Mouse (Mus musculus): ENCODE measurements around the gene Trmt10a. TPM values are rescaled to one million over a fixed set of nuclear protein-coding genes. Genes with fewer than 3 reads are reported as not detected.
A peak's percentile ranks its signal among the peaks of the same experiment; 100 is the strongest.

The Trmt10a gene
- 9.7 and 10.9 TPM in 2 replicates for polyA plus RNA-seq (2015; fragmentation: Nextera tagmentation; extraction: Ambion mirVana)

DNA sequence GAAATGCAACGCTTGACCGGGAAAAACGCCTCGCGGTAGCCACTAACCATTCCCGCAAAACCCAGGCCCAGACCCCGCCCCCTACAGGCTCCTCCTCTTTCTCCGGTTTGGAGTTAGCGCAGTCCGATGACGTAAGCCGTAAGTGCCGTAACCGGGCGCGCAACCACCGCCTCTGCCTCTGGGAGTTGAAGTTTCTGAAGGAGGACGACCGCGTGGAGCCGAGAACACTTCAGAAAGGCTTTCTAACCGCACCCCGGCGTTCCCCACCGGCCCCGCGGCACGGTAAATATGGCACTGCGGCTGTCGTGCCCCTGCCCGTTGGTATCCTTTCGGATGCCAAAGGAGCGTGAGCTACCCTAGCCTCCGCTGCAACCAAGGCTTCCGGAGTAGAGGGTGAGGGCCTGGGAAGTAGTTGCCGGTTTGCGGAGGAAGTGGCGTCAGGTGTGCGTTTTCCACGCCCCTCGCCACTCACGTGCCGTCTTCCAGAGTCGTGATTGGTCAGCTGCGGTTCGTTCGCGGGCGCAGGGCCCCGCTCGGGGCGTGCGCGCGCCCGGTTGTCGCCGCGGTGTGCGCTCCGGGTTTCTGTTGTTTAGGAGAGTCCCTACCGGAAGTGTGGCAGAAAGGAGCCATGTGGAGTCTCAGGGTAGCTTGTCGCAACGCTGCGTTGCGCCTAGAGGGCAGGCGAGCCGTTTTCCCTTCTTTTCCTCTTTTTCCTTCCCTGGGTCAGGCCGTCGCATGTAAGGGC lies at the start of gene Trmt10a:
Gene Trmt10a, plus strand, starts transcription at position 134 of the 745 bp plus-strand sequence.
- Histone ChIP-seq H3K27ac (peak within 1 kb of the TSS; percentile 100), H3K4me2 (peak within 1 kb of the TSS; percentile 66), H3K9me3 (no peaks in the 10 kb centered on the region), H3K4me1 (no peaks in the 10 kb centered on the region), H3K9ac (peak within 1 kb of the TSS; percentile 73), H3K27me3 (replicated peaks) (no peaks in the 10 kb centered on the region), H3K36me3 (no peaks in the 10 kb centered on the region; the same call in 1 of the 2 replicates), H3K4me3 (replicated peaks) (peak within 1 kb of the TSS; percentile 72)
- WGBS = under 1% methylated on average over 70 of the region's 70 CpGs
- peak; percentile 98 for ATAC-seq (ENCODE audit: insufficient read depth, low FRiP score, low read depth)

DNA sequence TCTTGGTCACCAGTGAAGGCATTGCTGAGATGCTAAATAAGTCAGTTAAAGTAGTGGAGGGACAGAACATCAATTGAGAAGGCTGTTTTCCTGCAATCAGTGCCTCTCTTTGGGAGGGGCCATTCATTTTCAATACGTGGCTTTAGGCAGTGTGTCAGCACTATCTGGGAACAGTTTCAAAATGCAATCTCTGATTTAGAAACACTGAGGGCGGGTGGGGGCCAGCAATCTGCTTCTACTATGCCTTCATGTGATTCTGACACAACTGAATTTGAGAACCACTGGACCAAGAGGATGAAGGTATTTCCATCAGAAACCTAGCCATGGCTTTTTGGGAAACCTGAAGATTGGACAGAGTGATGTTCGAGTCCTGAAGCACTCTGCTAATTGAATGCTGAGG lies 47.9 kb upstream of the Trmt10a start:
- Histone ChIP-seq H3K36me3 (no peaks in the 10 kb centered on the region), H3K9me3 (no peaks in the 10 kb centered on the region), H3K27ac (no peak overlapping the region), H3K4me1 (no peaks in the 10 kb centered on the region), H3K27me3 (replicated peaks) (no peaks in the 10 kb centered on the region), H3K9ac (no peak overlapping the region), H3K4me2 (no peak overlapping the region), H3K4me3 (replicated peaks) (no peak overlapping the region)
- WGBS = 62% methylated on average over 3 of the region's 3 CpGs
- ATAC-seq (ENCODE audit: insufficient read depth, low FRiP score, low read depth) = no peak

DNA sequence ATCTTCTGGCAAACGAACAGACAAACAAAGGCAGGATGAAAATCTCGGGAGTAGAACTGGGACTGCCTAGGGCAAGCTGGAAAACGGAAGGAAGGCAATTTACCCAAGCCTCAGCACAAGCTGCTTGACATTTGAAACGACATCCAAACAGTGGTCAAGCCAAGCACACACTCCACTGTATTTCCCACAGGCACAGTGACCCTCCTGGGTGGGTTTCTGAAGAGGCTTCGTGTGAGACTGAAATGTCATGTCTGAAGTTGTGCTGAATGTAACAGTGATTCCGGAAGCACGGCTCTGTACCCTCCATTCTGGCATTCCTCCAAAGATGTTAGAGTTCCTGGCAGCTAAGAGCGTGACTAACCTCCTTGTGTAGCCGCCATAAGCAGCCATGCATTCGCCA lies 47.5 kb upstream of the Trmt10a start:
- Histone ChIP-seq H3K9ac (no peak overlapping the region), H3K27ac (no peak overlapping the region), H3K27me3 (replicated peaks) (no peaks in the 10 kb centered on the region), H3K4me2 (no peak overlapping the region), H3K4me1 (no peaks in the 10 kb centered on the region), H3K4me3 (replicated peaks) (no peak overlapping the region), H3K9me3 (no peaks in the 10 kb centered on the region), H3K36me3 (no peaks in the 10 kb centered on the region)
- ATAC-seq (ENCODE audit: insufficient read depth, low FRiP score, low read depth) = no peak
- 67% methylated on average over 10 of the region's 10 CpGs for WGBS

DNA sequence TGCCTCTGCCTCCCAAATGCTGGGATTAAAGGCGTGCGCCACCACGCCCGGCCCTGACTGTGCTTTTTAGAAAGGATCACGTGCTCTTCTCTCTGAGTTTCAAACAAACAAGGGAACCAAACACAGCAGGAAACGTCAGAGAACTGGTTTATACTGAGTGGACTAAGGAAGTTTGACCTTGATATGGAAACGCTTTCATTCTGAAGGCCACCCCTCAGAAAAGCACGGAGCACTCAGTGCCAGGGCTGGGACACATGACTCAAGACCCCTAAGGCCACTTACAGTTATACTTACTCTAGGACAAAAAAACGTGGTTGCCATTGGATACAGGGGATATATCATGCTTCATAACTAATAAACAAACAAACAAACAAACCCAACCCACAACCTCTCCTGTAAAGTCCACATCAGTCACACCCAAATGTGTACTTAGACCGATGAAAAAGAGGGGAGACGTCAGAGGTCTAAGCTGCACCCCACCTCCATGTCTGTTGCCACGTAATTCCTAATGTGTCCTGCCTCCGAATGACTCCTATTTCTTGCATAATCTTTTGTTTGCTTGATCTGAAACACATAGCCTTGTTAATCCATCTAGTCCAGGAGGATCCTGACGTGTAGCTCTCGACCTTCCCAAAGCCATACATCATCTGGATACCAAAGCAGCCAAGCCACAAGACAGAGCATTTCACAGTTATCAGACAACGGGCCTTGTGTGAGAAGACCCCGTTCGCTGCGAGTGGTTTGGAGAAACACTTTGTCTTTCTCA lies 46.8 kb upstream of the Trmt10a start:
- no peaks in the 10 kb centered on the region for H3K36me3 ChIP-seq
- no peak for ATAC-seq (ENCODE audit: insufficient read depth, low FRiP score, low read depth)
- 76% methylated on average over 19 of the region's 19 CpGs for WGBS
- H3K4me3 ChIP-seq (replicated peaks) = no peak overlapping the region
- H3K9me3 ChIP-seq = no peaks in the 10 kb centered on the region
- H3K4me2 ChIP-seq = no peak overlapping the region
- H3K27me3 ChIP-seq (replicated peaks) = no peaks in the 10 kb centered on the region
- no peaks in the 10 kb centered on the region for H3K4me1 ChIP-seq
- no peak overlapping the region for H3K9ac ChIP-seq
- no peak overlapping the region for H3K27ac ChIP-seq

DNA sequence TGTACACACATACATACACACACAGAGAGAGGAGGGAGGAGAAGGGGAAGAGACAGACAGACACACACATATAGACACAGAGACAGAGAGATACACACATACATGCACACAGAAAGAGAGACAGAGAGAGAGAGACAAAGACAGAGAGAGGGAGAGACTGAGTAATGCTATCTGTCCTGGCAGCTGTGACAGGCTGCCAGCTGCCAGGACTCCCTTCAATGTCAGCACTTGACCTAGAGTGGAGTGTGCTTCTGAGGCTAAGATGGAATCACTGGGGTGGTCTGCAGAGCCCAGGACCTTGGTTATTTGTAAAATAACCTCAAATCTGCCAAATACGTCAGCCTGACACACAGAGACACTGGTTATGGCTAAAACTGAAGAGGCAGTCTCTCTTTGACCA lies 45.5 kb upstream of the Trmt10a start:
- WGBS = 66% methylated on average over 1 of the region's 1 CpGs
- Histone ChIP-seq H3K4me3 (replicated peaks) (no peak overlapping the region), H3K9me3 (no peaks in the 10 kb centered on the region), H3K36me3 (no peaks in the 10 kb centered on the region), H3K4me1 (no peaks in the 10 kb centered on the region), H3K4me2 (no peak overlapping the region), H3K9ac (no peak overlapping the region), H3K27me3 (replicated peaks) (no peaks in the 10 kb centered on the region), H3K27ac (no peak overlapping the region)
- peak; percentile 39 for ATAC-seq (ENCODE audit: insufficient read depth, low FRiP score, low read depth)

DNA sequence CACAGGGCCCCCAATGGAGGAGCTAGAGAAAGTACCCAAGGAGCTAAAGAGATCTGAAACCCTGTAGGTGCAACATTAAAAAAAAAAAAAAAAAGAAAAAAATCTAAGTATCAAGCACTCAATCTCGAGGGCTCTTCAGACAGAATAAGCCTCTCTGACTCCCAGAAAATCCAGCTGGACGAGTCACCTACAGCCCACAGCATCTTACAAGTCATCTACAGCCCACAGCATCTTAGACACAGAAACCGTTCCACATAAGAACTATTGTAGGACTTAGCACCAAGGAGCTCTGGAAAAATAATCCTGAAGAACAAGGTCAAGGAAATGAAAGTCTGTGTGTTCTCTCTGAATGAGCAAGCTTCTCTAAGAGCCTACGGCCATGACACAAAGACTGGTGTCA lies 41.3 kb upstream of the Trmt10a start:
- no peaks in the 10 kb centered on the region; the same call in 1 of the 2 replicates for H3K9me3 ChIP-seq
- H3K27me3 ChIP-seq (replicated peaks) = no peaks in the 10 kb centered on the region
- WGBS = 88% methylated on average over 4 of the region's 4 CpGs
- ATAC-seq (ENCODE audit: insufficient read depth, low FRiP score, low read depth) = no peak
- H3K9ac ChIP-seq = no peak overlapping the region
- H3K4me2 ChIP-seq = no peak overlapping the region
- no peaks in the 10 kb centered on the region for H3K36me3 ChIP-seq
- H3K4me1 ChIP-seq = no peaks in the 10 kb centered on the region
- no peak overlapping the region for H3K4me3 ChIP-seq (replicated peaks)
- H3K27ac ChIP-seq = no peak overlapping the region

DNA sequence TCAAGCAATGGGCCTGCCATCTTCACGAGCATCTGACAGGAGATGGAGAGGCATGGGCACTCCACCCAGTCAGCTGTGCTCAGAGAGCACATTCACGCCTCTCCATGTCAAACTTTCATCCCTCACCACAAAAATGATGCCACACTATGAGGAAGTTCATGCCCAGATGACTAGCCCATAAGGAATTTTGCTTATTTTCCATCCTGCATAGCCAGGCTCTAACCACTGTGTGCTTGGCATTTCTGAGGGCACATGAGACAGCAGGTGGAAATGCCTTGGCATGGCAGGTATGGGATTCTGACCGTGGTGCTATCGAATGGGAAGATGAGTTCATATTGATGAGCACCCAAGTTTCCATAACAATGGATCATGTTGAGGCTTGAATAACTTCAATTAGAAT lies 39.6 kb upstream of the Trmt10a start:
- Histone ChIP-seq H3K4me1 (no peaks in the 10 kb centered on the region), H3K9ac (no peak overlapping the region), H3K4me2 (no peak overlapping the region), H3K27ac (no peak overlapping the region), H3K4me3 (replicated peaks) (no peak overlapping the region), H3K9me3 (no peaks in the 10 kb centered on the region; the same call in 1 of the 2 replicates), H3K27me3 (replicated peaks) (no peaks in the 10 kb centered on the region), H3K36me3 (no peaks in the 10 kb centered on the region)
- 89% methylated on average over 4 of the region's 4 CpGs for WGBS
- ATAC-seq (ENCODE audit: insufficient read depth, low FRiP score, low read depth) = no peak

DNA sequence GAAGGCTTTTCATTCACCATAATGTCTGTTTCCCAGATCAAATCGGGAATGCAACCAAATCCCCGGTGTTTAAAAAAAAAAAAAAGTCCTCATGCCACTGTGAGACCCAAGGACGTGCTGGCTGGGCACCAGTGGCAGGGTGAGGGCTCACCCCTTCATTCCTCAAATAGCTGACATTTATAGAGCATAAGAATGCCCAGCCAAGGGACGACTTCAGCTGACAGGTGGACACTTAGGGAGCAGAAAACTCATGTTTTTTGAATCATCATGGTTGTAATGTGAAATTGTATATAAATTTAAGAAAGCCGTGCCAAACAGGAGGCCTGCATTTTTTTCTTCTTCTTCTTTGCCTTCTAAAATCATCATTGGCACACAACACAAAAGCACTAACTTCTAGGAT lies 38.2 kb upstream of the Trmt10a start:
- Histone ChIP-seq H3K27ac (no peak overlapping the region), H3K4me3 (replicated peaks) (no peak overlapping the region), H3K9me3 (no peaks in the 10 kb centered on the region; the same call in 1 of the 2 replicates), H3K4me1 (no peaks in the 10 kb centered on the region), H3K4me2 (no peak overlapping the region), H3K27me3 (replicated peaks) (no peaks in the 10 kb centered on the region), H3K36me3 (no peaks in the 10 kb centered on the region), H3K9ac (no peak overlapping the region)
- WGBS = 73% methylated on average over 5 of the region's 5 CpGs
- ATAC-seq (ENCODE audit: insufficient read depth, low FRiP score, low read depth) = no peak

DNA sequence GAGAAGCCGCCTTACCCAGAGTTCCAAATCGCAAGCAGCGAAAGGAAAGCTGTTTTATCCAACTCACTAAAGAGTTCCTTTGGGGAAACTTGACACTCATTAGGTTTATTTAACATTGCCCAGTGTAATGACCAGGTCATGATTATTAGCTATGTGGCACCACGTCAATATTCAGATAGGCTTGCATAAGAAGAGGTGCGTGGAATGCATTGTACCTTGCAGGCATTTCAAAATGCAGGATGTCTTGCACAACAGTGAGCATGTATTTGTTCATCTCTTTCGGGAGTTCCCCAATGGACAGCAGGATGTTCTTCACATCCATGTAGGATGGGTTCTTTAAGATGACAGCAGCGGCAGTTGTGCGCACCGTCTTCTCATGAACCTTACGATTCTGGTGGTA lies 36.4 kb upstream of the Trmt10a start:
- Histone ChIP-seq H3K4me1 (no peaks in the 10 kb centered on the region), H3K27me3 (replicated peaks) (no peaks in the 10 kb centered on the region), H3K9ac (no peak overlapping the region), H3K4me3 (replicated peaks) (no peak overlapping the region), H3K9me3 (no peaks in the 10 kb centered on the region; the same call in 1 of the 2 replicates), H3K36me3 (no peaks in the 10 kb centered on the region), H3K27ac (no peak overlapping the region), H3K4me2 (no peak overlapping the region)
- 88% methylated on average over 10 of the region's 10 CpGs for WGBS
- no peak for ATAC-seq (ENCODE audit: insufficient read depth, low FRiP score, low read depth)

DNA sequence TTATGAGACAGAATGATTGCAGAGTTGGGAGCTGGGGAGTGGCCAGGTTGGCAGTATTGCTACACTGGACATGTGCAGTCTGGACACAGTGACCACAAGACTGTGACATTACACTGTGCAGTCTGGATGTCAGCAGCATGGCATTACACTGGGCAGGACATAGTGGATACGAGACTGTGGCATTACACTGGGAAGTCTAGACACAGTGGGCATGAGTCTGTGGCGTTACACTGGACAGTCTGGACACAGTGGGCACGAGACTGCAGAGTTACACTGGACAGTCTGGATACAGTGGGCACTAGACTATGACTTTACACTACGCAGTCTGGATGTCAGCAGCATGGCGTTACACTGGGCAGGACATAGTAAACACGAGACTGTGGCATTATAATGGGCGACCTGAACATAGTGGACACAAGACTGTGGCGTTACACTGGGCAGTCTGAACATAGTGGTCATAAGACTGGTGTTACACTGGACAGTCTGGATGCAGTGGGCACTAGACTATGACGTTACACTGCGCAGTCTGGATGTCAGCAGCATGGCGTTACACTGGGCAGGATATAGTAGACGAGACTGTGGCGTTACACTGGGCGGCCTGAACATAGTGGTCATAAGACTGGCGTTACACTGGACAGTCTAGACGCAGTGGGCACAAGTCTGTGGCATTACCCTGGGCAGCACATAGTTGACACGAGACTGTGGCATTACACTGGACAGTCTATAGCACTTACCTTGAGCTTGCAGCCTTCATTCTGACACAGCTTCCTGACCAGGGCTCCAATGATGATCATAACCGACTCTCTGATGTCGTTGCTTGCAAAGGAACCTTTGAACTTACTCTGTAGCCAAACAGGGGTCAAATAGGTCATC lies 32.1 kb upstream of the Trmt10a start:
- Histone ChIP-seq H3K9me3 (no peaks in the 10 kb centered on the region), H3K27me3 (replicated peaks) (no peaks in the 10 kb centered on the region), H3K4me3 (replicated peaks) (no peak overlapping the region), H3K36me3 (no peaks in the 10 kb centered on the region), H3K4me2 (no peak overlapping the region), H3K27ac (no peak overlapping the region), H3K9ac (no peak overlapping the region), H3K4me1 (no peaks in the 10 kb centered on the region)
- peak; percentile 39; the same call in 1 of the 2 replicates for ATAC-seq (ENCODE audit: insufficient read depth, low FRiP score, low read depth)
- 91% methylated on average over 19 of the region's 19 CpGs for WGBS

DNA sequence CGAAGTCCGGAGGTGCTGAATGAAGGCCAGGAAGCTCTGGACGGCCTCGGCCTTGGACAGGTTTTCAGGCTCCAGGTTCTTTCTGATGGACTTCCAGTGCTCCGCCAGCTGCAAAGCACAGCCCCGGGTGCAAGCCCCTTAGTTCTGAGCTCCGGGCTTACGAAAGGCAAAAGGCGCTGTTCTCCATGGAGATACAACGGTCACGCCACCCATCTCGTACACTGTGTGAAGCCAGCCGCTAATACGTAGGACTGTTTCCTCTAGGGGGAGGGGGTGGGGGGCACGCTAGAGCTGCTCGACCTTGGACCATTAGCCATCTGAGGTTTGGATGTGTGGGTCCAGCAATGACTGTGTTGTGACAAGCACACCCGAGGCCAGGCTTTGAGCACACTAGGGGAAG lies 29.1 kb upstream of the Trmt10a start:
- H3K27me3 ChIP-seq (replicated peaks) = no peaks in the 10 kb centered on the region
- H3K36me3 ChIP-seq = no peaks in the 10 kb centered on the region
- no peak overlapping the region for H3K4me2 ChIP-seq
- 86% methylated on average over 17 of the region's 17 CpGs for WGBS
- no peak overlapping the region for H3K27ac ChIP-seq
- no peak; the same call in 1 of the 2 replicates for ATAC-seq (ENCODE audit: insufficient read depth, low FRiP score, low read depth)
- H3K4me1 ChIP-seq = no peaks in the 10 kb centered on the region
- H3K4me3 ChIP-seq (replicated peaks) = no peak overlapping the region
- no peaks in the 10 kb centered on the region for H3K9me3 ChIP-seq
- no peak overlapping the region for H3K9ac ChIP-seq

Measured in stomach, embryonic 15.5 days (tissue).